Mouse (Mus musculus) hindbrain, postnatal 0 days (tissue): Measurements from ENCODE around the gene Rab40c. TPM values are rescaled to one million over a fixed set of nuclear protein-coding genes. Genes with fewer than 3 reads are reported as not detected.
A peak's percentile ranks its signal among the peaks of the same experiment; 100 is the strongest.

ENCODE experiments used
- ATAC-seq: fragments of 200-750 bp; cut with Nextera tagmentation; 2 replicates; pipeline ENCODE4 v1.8.0; 2017; ENCODE audit warnings: mild to moderate bottlenecking, moderate TSS enrichment, moderate library complexity
- DNase-seq: peaks from one replicate; pipeline ENCODE4 v3.0.0-alpha.2; 2015; ENCODE audit warnings: low spot score
- H3K27ac ChIP-seq: fragments of 300-500 bp; sonication (generic); 2 replicates; pipeline ENCODE4 v1.5.1; 2014; ENCODE audit warnings: mild to moderate bottlenecking
- H3K27me3 ChIP-seq: fragments of 300-500 bp; sonication (generic); 2 replicates; pipeline ENCODE4 v1.6.1; 2014; ENCODE audit warnings: low read length, mixed read lengths; ENCODE audit not compliant: insufficient read depth
- H3K36me3 ChIP-seq: fragments of 300-500 bp; sonication (generic); 2 replicates; pipeline ENCODE4 v1.6.1; 2014; ENCODE audit warnings: low read length, mixed read lengths; ENCODE audit not compliant: insufficient read depth
- H3K4me1 ChIP-seq: fragments of 300-500 bp; sonication (generic); 2 replicates; pipeline ENCODE4 v1.6.1; 2014; ENCODE audit warnings: antibody characterized with exemption, low read length, mixed read lengths; ENCODE audit not compliant: insufficient read depth
- H3K4me2 ChIP-seq: fragments of 300-500 bp; sonication (generic); 2 replicates; pipeline ENCODE4 v1.6.1; 2014; ENCODE audit warnings: low read depth, mild to moderate bottlenecking, low read length, moderate library complexity, mixed read lengths
- H3K4me3 ChIP-seq: fragments of 300-500 bp; sonication (generic); 2 replicates; pipeline ENCODE4 v1.5.1; 2014; ENCODE audit warnings: low read length
- H3K9ac ChIP-seq: fragments of 300-500 bp; sonication (generic); replicated peaks from 2 replicates; pipeline ENCODE4 v1.6.1; 2014; ENCODE audit warnings: mild to moderate bottlenecking, low read length, moderate library complexity, mixed read lengths
- H3K9me3 ChIP-seq: fragments of 300-500 bp; sonication (generic); 2 replicates; pipeline ENCODE4 v1.6.1; 2016; ENCODE audit warnings: low read length, mixed read lengths
- CTCF ChIP-seq: IDR thresholded peaks from 2 replicates; pipeline ENCODE4 v1.5.1; 2016; ENCODE audit warnings: antibody characterized with exemption, control low read depth, low read depth
- WGBS: fragments of 180-500 bp; shearing (Covaris S2); extraction: QIAGEN DNeasy Blood & Tissue Kit; methylation state at CpG from one replicate; pipeline ENCODE4 v1.1.7; 2014; 5-methylcytosine and 5-hydroxymethylcytosine counted together
- polyA plus RNA-seq: library from polyadenylated mRNA; unstranded; fragments of >200 nt; fragmentation: Nextera tagmentation; extraction: Ambion mirVana; gene quantifications from 2 replicates; pipeline ENCODE4 v1.2.1, GENCODE M21; 2015
- total RNA-seq: library from RNA; depleted of rRNA; stranded (reverse); fragments of >200 nt; gene quantifications from 2 replicates; pipeline ENCODE4 v1.2.3, GENCODE M21; 2014

Rab40c gene
- total and polyA plus RNA-seq, 2 experiments from 2014 or later: 34.7 to 39.1 TPM

- H3K27me3 ChIP-seq: no peaks in the 10 kb centered on the region
- DNase-seq: no peak
- no peaks in the 10 kb centered on the region for H3K9me3 ChIP-seq
- peak overlapping the region; percentile 83 for H3K4me3 ChIP-seq
- no peak for TF ChIP-seq CTCF
- WGBS: 91% methylated on average over 4 of the region's 4 CpGs
- H3K4me1 ChIP-seq: peaks cover 7% of the 10 kb centered on the region; the same call in 1 of the 2 replicates
- H3K4me2 ChIP-seq: peak overlapping the region; percentile 67
- ATAC-seq: no peak
- peaks cover 37% of the 10 kb centered on the region for H3K36me3 ChIP-seq
- H3K9ac ChIP-seq: peak overlapping the region; percentile 75
- no peak overlapping the region for H3K27ac ChIP-seq
Measured at GRCm38 (mm10) chr17:25843122-25843521, 76.4 kb downstream of the Rab40c start.

DNA sequence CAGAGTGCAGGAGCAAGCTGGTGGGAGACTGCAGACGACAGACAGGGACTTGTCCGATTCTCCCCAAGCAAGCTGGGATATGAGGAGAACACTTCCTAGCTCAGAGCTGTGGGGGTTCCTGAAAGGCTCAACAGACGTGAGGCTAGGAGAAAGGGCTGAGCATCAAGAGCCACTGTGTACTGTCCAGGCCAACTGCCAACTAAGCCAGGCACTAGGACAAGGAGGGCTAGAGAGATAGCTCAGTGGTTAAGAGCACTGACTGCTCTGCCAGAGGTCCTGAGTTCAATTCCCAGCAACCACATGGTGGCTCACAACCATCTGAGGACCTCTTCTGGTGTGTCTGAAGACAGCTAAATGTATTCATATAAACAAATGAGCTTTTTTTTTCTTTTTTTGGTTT lies 77.0 kb downstream of the Rab40c start:
- no peak overlapping the region for H3K27ac ChIP-seq
- no peak overlapping the region for H3K4me2 ChIP-seq
- DNase-seq: no peak
- H3K36me3 ChIP-seq: peaks cover 37% of the 10 kb centered on the region
- no peaks in the 10 kb centered on the region for H3K9me3 ChIP-seq
- no peak overlapping the region for H3K9ac ChIP-seq
- WGBS: 74% methylated on average over 3 of the region's 3 CpGs
- no peak overlapping the region for H3K4me3 ChIP-seq
- ATAC-seq: no peak
- no peaks in the 10 kb centered on the region for H3K27me3 ChIP-seq
- H3K4me1 ChIP-seq: peaks cover 11% of the 10 kb centered on the region
- TF ChIP-seq CTCF: no peak

DNA sequence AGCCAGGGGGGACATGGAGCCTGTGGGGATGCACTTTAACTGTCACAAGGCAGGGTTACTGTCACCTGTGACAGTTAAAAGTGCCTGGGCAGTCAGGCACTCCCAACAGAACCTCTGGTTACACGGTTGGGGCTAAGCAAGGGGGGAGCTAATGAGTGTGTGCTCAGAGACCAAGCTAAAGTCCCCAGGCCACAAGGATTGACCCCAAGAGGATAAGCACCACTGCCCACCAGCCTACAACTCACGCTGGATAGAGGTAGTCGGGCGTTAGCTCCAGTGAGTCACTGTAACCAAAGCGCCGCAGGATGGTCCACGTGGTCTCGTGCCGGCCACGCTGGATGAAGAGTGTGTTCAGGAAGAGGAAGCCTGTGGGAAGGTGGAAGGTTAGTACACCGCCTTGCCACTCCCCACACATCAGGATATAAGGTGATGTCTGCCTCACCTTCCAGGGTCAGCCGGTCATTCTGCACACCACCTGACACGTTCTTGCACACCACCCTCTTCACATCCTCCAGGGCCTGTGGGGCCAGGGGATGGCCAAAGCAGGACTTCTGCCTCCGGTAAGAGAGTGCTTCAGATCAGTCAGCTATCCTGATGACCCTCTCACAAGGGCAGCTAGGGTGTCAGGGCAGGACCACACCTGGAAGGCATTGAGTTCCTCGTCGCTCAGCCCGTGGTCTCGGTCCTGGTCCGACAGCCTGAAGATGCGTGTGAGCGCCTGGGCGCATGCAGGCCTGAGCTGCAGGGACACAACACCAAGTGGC lies 78.2 kb downstream of the Rab40c start, which contains the start of gene Gm20683:
Gm20683 (minus strand) TSS at position 647 of the 764 bp plus-strand sequence.
- no peak within 1 kb of the TSS for H3K27ac ChIP-seq
- no peak for DNase-seq
- no peak within 1 kb of the TSS for H3K4me3 ChIP-seq
- H3K36me3 ChIP-seq: peaks cover 37% of the 10 kb centered on the region
- H3K9me3 ChIP-seq: no peaks in the 10 kb centered on the region
- TF ChIP-seq CTCF: no peak
- ATAC-seq: no peak
- H3K4me1 ChIP-seq: peaks cover 19% of the 10 kb centered on the region
- H3K27me3 ChIP-seq: no peaks in the 10 kb centered on the region
- H3K4me2 ChIP-seq: no peak within 1 kb of the TSS
- 94% methylated on average over 22 of the region's 22 CpGs for WGBS
- no peak within 1 kb of the TSS for H3K9ac ChIP-seq

GRCm38 (mm10) chr17:25840519-25840918 lies 79.0 kb downstream of the Rab40c start:
- Histone ChIP-seq H3K9me3 (no peaks in the 10 kb centered on the region), H3K4me2 (no peak overlapping the region), H3K4me3 (no peak overlapping the region), H3K27ac (no peak overlapping the region), H3K36me3 (peaks cover 37% of the 10 kb centered on the region), H3K9ac (no peak overlapping the region), H3K27me3 (no peaks in the 10 kb centered on the region), H3K4me1 (peaks cover 27% of the 10 kb centered on the region)
- 94% methylated on average over 6 of the region's 6 CpGs for WGBS
- ATAC-seq: no peak
- no peak for DNase-seq
- no peak for TF ChIP-seq CTCF

GRCm38 (mm10) chr17:25839455-25840235 lies 79.9 kb downstream of the Rab40c start:
- H3K27ac ChIP-seq: no peak overlapping the region
- no peak for DNase-seq
- WGBS: 86% methylated on average over 14 of the region's 14 CpGs
- no peak for ATAC-seq
- H3K4me1 ChIP-seq: peaks cover 36% of the 10 kb centered on the region
- TF ChIP-seq CTCF: no peak
- no peaks in the 10 kb centered on the region for H3K27me3 ChIP-seq
- H3K4me2 ChIP-seq: no peak overlapping the region
- H3K4me3 ChIP-seq: no peak overlapping the region
- no peaks in the 10 kb centered on the region for H3K9me3 ChIP-seq
- H3K9ac ChIP-seq: no peak overlapping the region
- H3K36me3 ChIP-seq: peaks cover 37% of the 10 kb centered on the region

DNA sequence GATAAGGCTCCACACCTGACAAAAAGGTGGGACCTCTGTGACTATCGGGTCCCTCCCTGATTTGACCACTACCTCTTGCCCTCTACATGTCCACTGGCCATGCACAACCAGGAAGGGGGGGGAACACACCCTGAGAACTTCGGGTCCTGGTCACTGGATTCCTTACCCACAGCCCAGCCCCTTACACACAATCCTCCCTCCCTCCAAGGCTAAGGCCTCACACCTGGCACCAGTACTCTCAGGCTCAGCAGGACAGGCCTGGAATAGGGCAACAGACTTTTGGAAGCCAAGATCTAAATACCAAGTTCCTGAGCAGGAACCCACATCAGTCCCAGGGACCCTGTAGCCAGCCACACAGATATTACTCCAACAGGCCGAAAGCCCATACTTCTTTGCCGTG lies 80.6 kb downstream of the Rab40c start:
- WGBS: 85% methylated on average over 4 of the region's 4 CpGs
- Histone ChIP-seq H3K27ac (no peak overlapping the region), H3K4me3 (no peak overlapping the region), H3K4me1 (peaks cover 43% of the 10 kb centered on the region), H3K9me3 (no peaks in the 10 kb centered on the region), H3K4me2 (no peak overlapping the region), H3K36me3 (peaks cover 37% of the 10 kb centered on the region), H3K27me3 (no peaks in the 10 kb centered on the region), H3K9ac (no peak overlapping the region)
- ATAC-seq: no peak
- TF ChIP-seq CTCF: no peak
- no peak for DNase-seq

DNA sequence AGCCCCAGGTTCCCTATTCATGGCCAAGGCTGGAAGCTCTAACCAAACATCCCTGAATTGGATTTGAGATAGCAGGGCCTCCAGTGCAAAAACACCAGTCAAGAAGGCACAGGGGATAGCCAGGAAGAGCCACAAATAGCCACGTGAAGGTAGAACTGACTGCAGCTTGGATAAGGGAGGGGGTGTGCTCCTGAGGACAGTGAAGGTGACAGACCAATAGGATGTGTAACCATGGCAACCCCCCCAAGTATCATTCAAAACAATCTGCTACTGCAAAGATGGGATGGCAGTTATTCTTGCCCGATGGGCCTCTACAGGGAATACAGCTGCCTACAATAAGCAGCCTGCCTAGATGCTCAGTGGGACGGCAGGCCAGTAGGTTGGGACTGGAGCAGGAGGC lies 82.0 kb downstream of the Rab40c start:
- no peak for ATAC-seq
- no peaks in the 10 kb centered on the region for H3K9me3 ChIP-seq
- peak overlapping the region; percentile 72; the same call in 1 of the 2 replicates for H3K9ac ChIP-seq
- no peaks in the 10 kb centered on the region for H3K27me3 ChIP-seq
- TF ChIP-seq CTCF: no peak
- peaks cover 37% of the 10 kb centered on the region for H3K36me3 ChIP-seq
- peaks cover 38% of the 10 kb centered on the region for H3K4me1 ChIP-seq
- H3K4me3 ChIP-seq: no peak overlapping the region
- H3K27ac ChIP-seq: peak overlapping the region; percentile 89
- peak; percentile 54 for DNase-seq
- WGBS: 18% methylated on average over 3 of the region's 3 CpGs
- H3K4me2 ChIP-seq: peak overlapping the region; percentile 80
